Mouse (Mus musculus): ENCODE measurements at regions not wholly inside any gene's neighbourhood (a gene's known extent, or its start where the extent isn't known, plus 50 kb on each side); places are given as distances from the start of the nearest gene placed in this dataset.

DNA sequence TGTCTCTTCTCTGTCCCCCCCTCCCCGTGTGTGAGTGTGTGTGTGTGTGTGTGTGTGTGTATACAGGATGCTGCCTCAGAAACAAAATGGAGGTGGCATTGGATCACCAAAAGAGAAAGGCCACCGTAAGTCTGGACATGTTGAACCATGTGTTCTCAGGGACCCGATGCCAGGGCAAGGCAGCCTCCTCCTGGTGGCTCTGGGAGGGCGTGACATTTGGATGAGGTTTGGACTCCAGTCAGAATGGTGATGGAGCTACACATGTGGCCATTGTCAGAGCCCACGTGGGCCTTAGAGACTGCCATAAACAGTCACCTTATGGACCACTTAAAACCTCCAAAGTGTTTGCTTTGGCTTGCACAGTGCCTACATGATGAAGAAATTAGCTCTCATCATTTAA is 80.0 kb downstream of the Efnb1 start:
- DNase-seq (ENCODE audit: low read depth) = no peak

DNA sequence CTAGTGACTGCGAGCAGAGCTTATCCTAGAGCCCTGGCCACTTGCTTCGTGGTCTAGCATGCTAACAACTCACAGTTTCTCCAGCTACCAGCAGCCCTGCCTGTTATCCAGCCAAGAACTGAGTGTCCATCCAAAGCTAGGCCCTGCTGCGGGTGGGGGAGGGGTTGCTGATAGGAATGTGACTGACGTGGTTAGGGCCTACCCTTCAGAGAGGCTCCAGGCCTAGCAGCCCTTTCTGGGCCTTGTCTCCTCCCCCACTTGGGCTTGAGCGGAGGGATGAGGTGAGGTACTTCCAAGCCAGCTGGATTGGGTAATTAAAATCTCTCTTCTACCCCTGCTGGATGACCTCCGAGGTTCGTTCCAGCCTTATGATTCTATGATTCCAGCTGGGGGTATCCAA is 79.2 kb downstream of the Efnb1 start:
- DNase-seq (ENCODE audit: low read depth) = no peak

DNA sequence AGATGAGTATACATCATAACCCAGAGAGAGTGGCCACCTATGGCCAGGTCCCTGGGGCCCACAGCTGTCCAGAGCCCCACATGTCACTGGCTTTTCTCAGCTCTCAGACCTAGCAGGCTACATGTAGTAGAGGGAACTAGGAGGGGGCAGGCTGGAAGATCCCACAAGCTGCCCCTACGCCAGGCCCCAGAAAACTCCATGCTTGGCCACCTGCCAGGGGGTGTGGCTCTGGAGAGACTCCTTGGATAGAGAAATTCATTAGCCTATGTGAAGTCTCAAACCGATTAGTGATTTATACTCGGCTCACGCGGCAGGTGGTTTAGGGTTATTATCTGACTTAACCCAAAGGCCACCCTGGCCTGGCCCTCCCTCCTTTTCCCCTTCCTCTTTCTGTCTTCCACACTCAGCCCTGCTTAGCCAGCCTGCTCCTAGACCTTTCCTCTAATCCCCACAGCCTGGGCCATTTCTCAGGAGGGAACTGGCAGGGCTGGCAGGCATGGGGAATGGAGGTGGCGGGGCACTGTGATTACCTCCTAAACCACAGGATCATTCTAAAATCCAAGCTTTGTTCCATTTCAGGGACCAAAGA is 77.7 kb downstream of the Efnb1 start:
- DNase-seq (ENCODE audit: low read depth) = no peak

DNA sequence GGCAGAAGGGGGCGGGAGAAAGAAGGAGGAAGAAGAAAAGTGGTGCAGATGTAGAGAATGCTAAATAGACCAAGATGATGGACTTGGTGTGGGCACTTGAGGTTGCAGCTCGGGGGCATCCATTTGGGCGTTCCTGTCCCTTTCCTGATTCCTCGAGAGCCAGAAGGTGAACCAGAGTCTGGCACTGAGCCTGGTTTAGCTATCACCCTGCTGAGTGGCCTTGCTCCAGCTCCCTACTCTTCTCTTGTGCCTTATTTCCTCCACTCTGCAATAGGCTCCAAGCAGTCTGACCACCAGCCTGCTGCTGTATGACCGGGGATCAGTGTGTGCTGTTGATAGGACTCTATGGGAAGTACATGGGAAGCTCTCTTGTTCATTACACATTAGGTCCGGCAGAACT is 68.1 kb downstream of the Efnb1 start:
- DNase-seq (ENCODE audit: low read depth) = no peak

DNA sequence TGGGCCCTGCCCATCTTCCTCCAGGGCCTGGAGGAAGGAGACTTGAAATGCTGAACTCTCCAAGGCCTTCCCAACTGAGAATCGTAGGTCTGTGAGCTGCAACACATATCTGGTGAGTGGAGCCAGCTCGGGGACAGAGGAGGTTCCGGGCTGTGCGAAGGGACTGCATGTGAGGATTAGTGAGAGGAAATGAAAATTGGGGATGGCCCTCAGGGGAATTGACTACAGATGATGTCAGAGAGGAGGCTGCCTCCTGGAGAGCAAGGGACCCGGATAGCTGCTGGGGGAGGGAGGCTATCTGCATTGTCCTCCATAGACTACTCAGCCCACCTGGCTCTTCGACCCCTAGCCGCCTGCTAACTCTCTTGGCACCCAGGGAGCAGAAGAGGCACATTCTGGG is 65.2 kb downstream of the Efnb1 start:
- no peak for DNase-seq (ENCODE audit: low read depth)

DNA sequence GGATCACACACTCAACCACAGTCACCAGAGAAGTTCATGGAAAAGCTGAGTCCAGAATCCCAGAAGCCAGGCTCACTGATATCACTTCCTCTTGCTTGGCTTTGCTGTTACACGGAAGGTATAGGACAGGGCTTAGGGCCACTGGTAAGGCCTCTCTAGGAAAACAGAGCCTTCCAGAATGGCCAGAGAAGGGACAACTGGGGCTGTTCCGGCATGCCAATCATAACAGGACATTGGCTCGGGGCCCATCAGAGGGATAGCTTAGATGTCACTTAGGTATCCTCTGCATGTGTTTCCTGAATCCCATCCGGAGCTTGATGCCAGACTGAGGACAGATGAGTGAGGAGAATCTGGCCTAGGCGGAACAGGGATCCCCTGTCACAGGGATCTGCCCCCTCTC is 63.7 kb downstream of the Efnb1 start:
- DNase-seq (ENCODE audit: low read depth) = no peak

DNA sequence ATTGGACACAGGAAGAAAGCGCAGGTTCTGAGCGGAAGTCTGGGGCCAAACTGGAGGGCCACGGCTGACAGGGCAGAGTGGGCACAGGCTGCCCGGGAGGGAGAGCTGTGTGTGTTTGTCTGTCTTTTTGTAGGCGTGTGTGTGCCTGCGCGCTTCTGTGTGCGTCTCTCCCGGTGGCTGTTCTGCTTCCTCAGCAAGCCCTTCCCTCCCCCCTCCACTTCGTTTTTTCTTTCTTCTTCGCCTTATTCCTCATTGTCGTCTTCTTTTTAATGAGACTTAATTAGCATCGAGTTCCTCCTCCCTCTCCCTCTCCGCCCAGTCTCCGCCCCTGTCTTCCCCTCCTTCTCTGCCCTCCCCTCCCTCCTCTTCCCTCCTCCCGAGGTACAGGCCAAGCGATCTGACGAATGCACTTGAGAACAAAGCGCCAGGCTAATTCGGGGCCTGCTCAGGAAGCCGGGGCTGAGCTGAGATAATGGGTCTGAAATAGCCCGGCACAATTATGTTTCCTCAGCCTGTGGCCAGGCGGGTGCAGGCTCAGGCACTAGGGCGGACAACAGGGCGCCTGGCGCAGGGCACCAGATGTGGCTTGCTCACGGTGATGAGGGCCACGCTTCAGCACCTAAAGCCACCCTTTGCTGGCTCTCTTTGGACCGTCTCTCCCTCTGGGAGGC is 63.2 kb downstream of the Efnb1 start:
- no peak for DNase-seq (ENCODE audit: low read depth)
